Mouse (Mus musculus) liver, embryonic 12.5 days (tissue): Measurements from ENCODE around the gene 4921539E11Rik. TPM values are rescaled to one million over a fixed set of nuclear protein-coding genes. Genes with fewer than 3 reads are reported as not detected.

Source experiments
- ATAC-seq: fragments of 200-750 bp; cut with Nextera tagmentation; 2 replicates; pipeline ENCODE4 v1.8.0; 2017; ENCODE audit warnings: moderate number of reproducible peaks, mild to moderate bottlenecking, moderate library complexity
- H3K27ac ChIP-seq: fragments of 300-500 bp; sonication (generic); 2 replicates; pipeline ENCODE4 v1.5.1; 2016; ENCODE audit warnings: mild to moderate bottlenecking
- H3K27me3 ChIP-seq: fragments of 300-500 bp; sonication (generic); replicated peaks from 2 replicates; pipeline ENCODE4 v1.6.1; 2016; ENCODE audit warnings: mild to moderate bottlenecking, moderate library complexity
- H3K36me3 ChIP-seq: fragments of 300-500 bp; sonication (generic); 2 replicates; pipeline ENCODE4 v1.6.1; 2016; ENCODE audit warnings: mild to moderate bottlenecking, moderate library complexity
- H3K4me1 ChIP-seq: fragments of 300-500 bp; sonication (generic); 2 replicates; pipeline ENCODE4 v1.6.1; 2016
- H3K4me2 ChIP-seq: fragments of 300-500 bp; sonication (generic); 2 replicates; pipeline ENCODE4 v1.6.1; 2016; ENCODE audit warnings: mild to moderate bottlenecking, moderate library complexity
- H3K4me3 ChIP-seq: fragments of 300-500 bp; sonication (generic); 2 replicates; pipeline ENCODE4 v1.5.1; 2016; ENCODE audit warnings: mild to moderate bottlenecking, moderate library complexity
- H3K9ac ChIP-seq: fragments of 300-500 bp; sonication (generic); 2 replicates; pipeline ENCODE4 v1.6.1; 2016; ENCODE audit warnings: mild to moderate bottlenecking, moderate library complexity
- H3K9me3 ChIP-seq: fragments of 300-500 bp; sonication (generic); replicated peaks from 2 replicates; pipeline ENCODE4 v1.6.1; 2016; ENCODE audit warnings: mild to moderate bottlenecking, moderate library complexity
- WGBS: fragments of 180-500 bp; shearing (Covaris S2); methylation state at CpG from one replicate; pipeline ENCODE4 v1.1.7; 2016; ENCODE audit not compliant: insufficient replicate concordance; 5-methylcytosine and 5-hydroxymethylcytosine counted together
- polyA plus RNA-seq: library from polyadenylated mRNA; unstranded; fragments of >200 nt; fragmentation: Nextera tagmentation; extraction: Ambion mirVana; gene quantifications from 2 replicates; pipeline ENCODE4 v1.2.1, GENCODE M21; 2016

The 4921539E11Rik gene
- polyA plus RNA-seq, 1 experiment from 2014 or later, result not detected

GRCm38 (mm10) chr4:103273021-103273420 lies 17.6 kb downstream of the 4921539E11Rik start:
- no peak for ATAC-seq
- Histone ChIP-seq H3K27me3 (no peaks in the 10 kb centered on the region), H3K4me3 (no peak overlapping the region), H3K27ac (no peak overlapping the region), H3K4me2 (no peak overlapping the region), H3K9me3 (no peaks in the 10 kb centered on the region), H3K4me1 (no peaks in the 10 kb centered on the region), H3K9ac (no peak overlapping the region), H3K36me3 (no peaks in the 10 kb centered on the region)
- WGBS, result 45% methylated on average over 8 of the region's 8 CpGs

GRCm38 (mm10) chr4:103269336-103269735 lies 21.3 kb downstream of the 4921539E11Rik start:
- H3K27me3 ChIP-seq, result no peaks in the 10 kb centered on the region
- H3K9ac ChIP-seq, result no peak overlapping the region
- H3K4me1 ChIP-seq, result no peaks in the 10 kb centered on the region
- no peaks in the 10 kb centered on the region for H3K36me3 ChIP-seq
- 56% methylated on average over 4 of the region's 4 CpGs for WGBS
- no peak overlapping the region for H3K27ac ChIP-seq
- no peaks in the 10 kb centered on the region for H3K9me3 ChIP-seq
- H3K4me2 ChIP-seq, result no peak overlapping the region
- H3K4me3 ChIP-seq, result no peak overlapping the region
- ATAC-seq, result no peak

- H3K4me1 ChIP-seq, result no peaks in the 10 kb centered on the region
- no peak overlapping the region for H3K27ac ChIP-seq
- H3K9me3 ChIP-seq, result no peaks in the 10 kb centered on the region
- no peaks in the 10 kb centered on the region for H3K36me3 ChIP-seq
- no peak overlapping the region for H3K9ac ChIP-seq
- no peaks in the 10 kb centered on the region for H3K27me3 ChIP-seq
- 39% methylated on average over 2 of the region's 2 CpGs for WGBS
- no peak overlapping the region for H3K4me2 ChIP-seq
- H3K4me3 ChIP-seq, result no peak overlapping the region
- ATAC-seq, result no peak
Measured at GRCm38 (mm10) chr4:103265166-103265565, 25.5 kb downstream of the 4921539E11Rik start.

- Histone ChIP-seq H3K36me3 (no peaks in the 10 kb centered on the region), H3K4me2 (no peak overlapping the region), H3K9ac (no peak overlapping the region), H3K4me1 (no peaks in the 10 kb centered on the region), H3K9me3 (no peaks in the 10 kb centered on the region), H3K27me3 (no peaks in the 10 kb centered on the region), H3K27ac (no peak overlapping the region), H3K4me3 (no peak overlapping the region)
- WGBS, result 29% methylated on average over 8 of the region's 8 CpGs
- ATAC-seq, result no peak
Measured at GRCm38 (mm10) chr4:103263812-103264396, 26.8 kb downstream of the 4921539E11Rik start.

GRCm38 (mm10) chr4:103263378-103263777 lies 27.3 kb downstream of the 4921539E11Rik start:
- H3K27ac ChIP-seq, result no peak overlapping the region
- H3K9me3 ChIP-seq, result no peaks in the 10 kb centered on the region
- no peaks in the 10 kb centered on the region for H3K27me3 ChIP-seq
- H3K36me3 ChIP-seq, result no peaks in the 10 kb centered on the region
- 61% methylated on average over 5 of the region's 5 CpGs for WGBS
- no peak overlapping the region for H3K9ac ChIP-seq
- H3K4me1 ChIP-seq, result no peaks in the 10 kb centered on the region
- no peak overlapping the region for H3K4me2 ChIP-seq
- no peak for ATAC-seq
- H3K4me3 ChIP-seq, result no peak overlapping the region

- ATAC-seq, result no peak
- H3K4me3 ChIP-seq, result no peak overlapping the region
- no peak overlapping the region for H3K27ac ChIP-seq
- peaks cover 1% of the 10 kb centered on the region; the same call in 1 of the 2 replicates for H3K4me1 ChIP-seq
- no peak overlapping the region for H3K9ac ChIP-seq
- H3K36me3 ChIP-seq, result no peaks in the 10 kb centered on the region
- H3K9me3 ChIP-seq, result no peaks in the 10 kb centered on the region
- no peaks in the 10 kb centered on the region for H3K27me3 ChIP-seq
- WGBS, result 55% methylated on average over 3 of the region's 3 CpGs
- H3K4me2 ChIP-seq, result no peak overlapping the region
Measured at GRCm38 (mm10) chr4:103258817-103259216, 31.8 kb downstream of the 4921539E11Rik start.

- Histone ChIP-seq H3K36me3 (no peaks in the 10 kb centered on the region), H3K27ac (no peak overlapping the region), H3K4me1 (peaks cover 12% of the 10 kb centered on the region), H3K9ac (no peak overlapping the region), H3K4me2 (no peak overlapping the region), H3K4me3 (no peak overlapping the region), H3K9me3 (no peaks in the 10 kb centered on the region), H3K27me3 (no peaks in the 10 kb centered on the region)
- 0 out of 2 replicates have a peak, but pooled peaks have one; percentile 42 for ATAC-seq
- 26% methylated on average over 4 of the region's 4 CpGs for WGBS
Measured at GRCm38 (mm10) chr4:103253846-103254245, 36.8 kb downstream of the 4921539E11Rik start.

- Histone ChIP-seq H3K4me2 (0 out of 2 replicates have a peak overlapping the region, but pooled peaks have one; percentile 13), H3K27ac (no peak overlapping the region), H3K4me3 (no peak overlapping the region), H3K27me3 (no peaks in the 10 kb centered on the region), H3K4me1 (peaks cover 13% of the 10 kb centered on the region), H3K36me3 (no peaks in the 10 kb centered on the region), H3K9me3 (no peaks in the 10 kb centered on the region), H3K9ac (no peak overlapping the region)
- WGBS, result 33% methylated on average over 6 of the region's 6 CpGs
- ATAC-seq, result no peak
Measured at GRCm38 (mm10) chr4:103249436-103250085, 41.1 kb downstream of the 4921539E11Rik start.

- Histone ChIP-seq H3K27me3 (no peaks in the 10 kb centered on the region), H3K36me3 (no peaks in the 10 kb centered on the region), H3K27ac (no peak overlapping the region), H3K9ac (no peak overlapping the region), H3K4me3 (no peak overlapping the region), H3K9me3 (no peaks in the 10 kb centered on the region), H3K4me2 (no peak overlapping the region), H3K4me1 (peaks cover 10% of the 10 kb centered on the region)
- ATAC-seq, result no peak
- 81% methylated on average over 2 of the region's 2 CpGs for WGBS
Measured at GRCm38 (mm10) chr4:103247813-103248212, 42.9 kb downstream of the 4921539E11Rik start.

- H3K9me3 ChIP-seq, result no peaks in the 10 kb centered on the region
- H3K27me3 ChIP-seq, result no peaks in the 10 kb centered on the region
- H3K36me3 ChIP-seq, result no peaks in the 10 kb centered on the region
- WGBS, result 69% methylated on average over 3 of the region's 3 CpGs
- H3K27ac ChIP-seq, result no peak overlapping the region
- H3K9ac ChIP-seq, result no peak overlapping the region
- H3K4me3 ChIP-seq, result no peak overlapping the region
- H3K4me1 ChIP-seq, result peaks cover 10% of the 10 kb centered on the region
- no peak for ATAC-seq
- H3K4me2 ChIP-seq, result no peak overlapping the region
Measured at GRCm38 (mm10) chr4:103247249-103247648, 43.4 kb downstream of the 4921539E11Rik start.

GRCm38 (mm10) chr4:103232156-103232555 lies 58.5 kb downstream of the 4921539E11Rik start:
- H3K9me3 ChIP-seq, result no peaks in the 10 kb centered on the region
- 58% methylated on average over 2 of the region's 2 CpGs for WGBS
- no peaks in the 10 kb centered on the region for H3K36me3 ChIP-seq
- no peak overlapping the region for H3K27ac ChIP-seq
- no peak overlapping the region for H3K4me2 ChIP-seq
- H3K27me3 ChIP-seq, result no peaks in the 10 kb centered on the region
- ATAC-seq, result no peak
- no peak overlapping the region for H3K4me3 ChIP-seq
- H3K9ac ChIP-seq, result no peak overlapping the region
- H3K4me1 ChIP-seq, result no peaks in the 10 kb centered on the region

GRCm38 (mm10) chr4:103222854-103223253 lies 67.8 kb downstream of the 4921539E11Rik start:
- ATAC-seq, result no peak
- H3K4me1 ChIP-seq, result peaks cover 11% of the 10 kb centered on the region
- no peaks in the 10 kb centered on the region for H3K27me3 ChIP-seq
- H3K27ac ChIP-seq, result no peak overlapping the region
- H3K9ac ChIP-seq, result no peak overlapping the region
- no peaks in the 10 kb centered on the region for H3K36me3 ChIP-seq
- no peak overlapping the region for H3K4me3 ChIP-seq
- 23% methylated on average over 9 of the region's 9 CpGs for WGBS
- peak overlapping the region; percentile 44 for H3K4me2 ChIP-seq
- no peaks in the 10 kb centered on the region for H3K9me3 ChIP-seq
